Mouse (Mus musculus) cerebellum, postnatal 10 days (tissue): ENCODE results near the gene Bloc1s1.
A peak's percentile ranks its signal among the peaks of the same experiment; 100 is the strongest.

Source experiments
- DNase-seq, 2 experiments: peaks; one replicate each; pipeline ENCODE4 v3.0.0; 2021; ENCODE audit warnings: mixed read lengths in 2 of 2

Gene Bloc1s1

DNA sequence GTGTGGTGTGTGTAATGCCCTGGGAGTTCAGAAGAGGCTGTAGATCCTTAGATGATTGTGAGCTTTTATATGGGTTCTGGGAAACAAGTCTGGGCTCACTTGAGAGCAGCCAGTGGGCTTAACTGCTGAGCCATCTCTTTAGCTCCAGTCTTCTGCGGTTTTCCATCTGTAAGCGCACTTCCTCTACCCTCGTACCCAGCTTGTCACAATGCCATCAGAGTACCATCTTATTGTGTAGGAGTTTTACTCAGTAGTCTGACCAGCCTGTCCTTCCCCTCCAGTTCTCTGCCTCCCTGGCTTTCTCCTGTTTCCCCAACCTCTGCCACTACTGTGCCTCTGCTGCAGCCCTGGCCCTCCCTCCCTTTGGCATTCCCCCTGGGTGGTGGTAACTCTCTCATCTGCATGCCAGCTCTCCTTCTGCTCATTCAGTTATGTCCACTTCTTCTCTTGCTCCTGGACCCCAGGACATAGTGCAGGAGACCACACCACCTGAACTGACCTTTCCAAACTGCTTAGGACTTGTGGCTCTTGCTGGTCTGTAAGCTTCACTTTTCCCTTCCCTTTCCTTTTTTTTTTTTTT, 21.3 kb downstream of the Bloc1s1 start:
- no peak for DNase-seq

- no peak for DNase-seq
These were observed 22.4 kb downstream of the Bloc1s1 start for GRCm38 (mm10) chr10:128901409-128901808.

- no peak for DNase-seq
These were observed 23.1 kb downstream of the Bloc1s1 start, which contains the start of gene Cd63 for GRCm38 (mm10) chr10:128900698-128901097. Cd63 (plus strand) TSS chr10:128900989.

- DNase-seq, result no peak
These were observed 23.9 kb downstream of the Bloc1s1 start for GRCm38 (mm10) chr10:128899759-128900490.

DNA sequence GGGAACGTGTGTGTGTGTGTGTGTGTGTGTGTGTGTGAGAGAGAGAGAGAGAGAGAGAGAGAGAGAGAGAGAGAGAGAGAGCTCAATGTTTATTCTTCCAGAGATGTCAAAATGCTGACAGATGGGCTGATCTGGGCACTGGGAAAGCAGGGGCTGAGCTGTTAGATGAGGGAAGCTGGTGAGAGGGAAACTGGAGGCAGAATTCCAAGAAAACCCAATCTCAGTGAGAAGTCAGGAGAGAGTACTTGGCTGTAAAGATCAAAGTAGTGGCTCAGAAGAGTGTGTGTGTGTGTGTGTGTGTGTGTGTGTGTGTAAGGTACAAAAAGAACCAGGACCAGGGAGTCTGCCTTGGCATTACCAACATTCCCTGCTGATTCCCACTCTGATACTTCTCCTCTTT, 26.3 kb downstream of the Bloc1s1 start:
- peak; percentile 67 to 76 for DNase-seq

DNA sequence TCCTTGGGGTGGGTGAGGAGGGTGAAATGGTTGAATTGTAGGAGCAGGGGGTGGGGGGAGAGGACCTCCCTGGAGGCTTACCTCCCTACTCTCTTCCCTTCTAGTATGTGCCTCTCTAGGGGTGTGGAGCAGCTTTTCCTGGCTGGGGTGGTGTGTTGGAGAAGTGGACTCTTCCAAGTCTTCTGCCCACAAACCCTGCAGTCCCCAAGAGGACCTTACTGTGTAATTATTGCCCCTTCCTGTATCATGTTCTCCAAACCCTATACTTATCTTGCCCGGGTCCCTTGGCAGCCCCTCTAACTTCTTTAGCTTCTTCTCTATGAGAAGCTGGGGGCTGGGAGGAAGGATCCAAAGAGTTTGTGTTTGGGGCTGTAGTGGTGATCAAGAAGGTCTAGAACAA, 27.0 kb downstream of the Bloc1s1 start:
- DNase-seq, result no peak

- peak; percentile 89 to 91 for DNase-seq
These were observed 27.7 kb downstream of the Bloc1s1 start for GRCm38 (mm10) chr10:128895952-128896693.

DNA sequence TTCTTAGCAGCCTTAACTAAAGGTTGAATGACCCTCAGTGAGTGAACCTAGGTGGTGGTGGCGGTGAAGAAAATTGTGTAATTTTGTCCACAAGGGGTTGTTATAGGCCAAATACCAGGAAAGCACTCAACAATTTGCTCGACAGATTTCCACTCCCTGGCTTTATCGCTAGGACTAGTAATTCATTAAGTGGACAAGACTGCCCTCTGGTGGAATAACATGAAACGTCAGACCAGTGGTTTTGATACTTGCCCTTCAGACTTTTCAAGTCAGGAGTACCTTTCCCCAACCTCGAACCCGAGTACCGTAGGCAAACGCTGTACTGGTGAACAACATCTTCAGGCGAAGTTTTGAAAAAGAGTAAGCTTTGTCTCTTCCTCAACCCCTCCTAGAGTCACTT, 28.4 kb downstream of the Bloc1s1 start:
- peak; percentile 91 to 95 for DNase-seq

- DNase-seq, result peak in 1 of 2 experiments; percentile 40
These were observed 31.6 kb downstream of the Bloc1s1 start for GRCm38 (mm10) chr10:128892246-128892645.

DNA sequence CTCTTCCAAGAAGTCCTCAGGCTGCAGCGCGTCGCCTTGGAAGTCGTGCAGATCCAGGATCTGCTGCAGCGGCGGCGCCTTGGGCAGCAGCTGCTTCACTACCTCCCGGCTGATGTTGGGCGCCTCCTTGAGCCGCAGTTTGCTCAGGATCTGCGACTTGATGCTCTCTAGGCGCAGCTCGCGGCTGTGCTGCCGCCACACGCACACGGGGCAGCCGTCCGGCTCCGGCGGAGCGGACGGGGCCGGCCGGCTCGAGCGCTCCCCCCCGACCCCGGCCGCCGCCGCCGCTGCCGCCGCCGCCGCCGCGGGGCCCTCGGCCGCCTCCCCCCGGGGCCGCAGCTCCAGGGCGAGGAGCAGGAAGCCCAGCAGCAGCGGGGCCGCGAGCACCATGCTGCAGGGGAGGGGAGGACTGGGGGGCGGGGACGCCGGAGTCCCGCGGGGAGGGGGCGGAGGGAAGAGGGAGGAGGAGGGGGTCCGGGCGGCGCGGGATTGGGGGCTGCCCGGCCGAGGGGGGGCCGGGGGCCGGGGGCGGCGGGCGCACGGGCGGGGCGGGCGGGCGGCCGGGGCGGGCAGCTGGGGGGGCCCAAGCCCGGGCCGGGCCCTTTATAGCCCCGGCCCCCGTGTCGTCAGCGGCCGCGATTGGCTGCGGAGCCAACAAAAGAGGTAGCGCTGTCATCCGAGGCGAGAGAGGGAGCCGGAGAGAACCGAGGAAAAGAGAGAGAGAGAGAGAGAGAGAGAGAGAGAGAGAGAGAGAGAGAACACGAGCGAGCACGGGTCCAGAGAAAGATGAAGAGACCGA, 32.3 kb downstream of the Bloc1s1 start, which contains the start of gene Gdf11:
Gene Gdf11 (minus strand): TSS at position 423 of the 799 bp plus-strand sequence.
- DNase-seq, result peak; percentile 84 to 90

DNA sequence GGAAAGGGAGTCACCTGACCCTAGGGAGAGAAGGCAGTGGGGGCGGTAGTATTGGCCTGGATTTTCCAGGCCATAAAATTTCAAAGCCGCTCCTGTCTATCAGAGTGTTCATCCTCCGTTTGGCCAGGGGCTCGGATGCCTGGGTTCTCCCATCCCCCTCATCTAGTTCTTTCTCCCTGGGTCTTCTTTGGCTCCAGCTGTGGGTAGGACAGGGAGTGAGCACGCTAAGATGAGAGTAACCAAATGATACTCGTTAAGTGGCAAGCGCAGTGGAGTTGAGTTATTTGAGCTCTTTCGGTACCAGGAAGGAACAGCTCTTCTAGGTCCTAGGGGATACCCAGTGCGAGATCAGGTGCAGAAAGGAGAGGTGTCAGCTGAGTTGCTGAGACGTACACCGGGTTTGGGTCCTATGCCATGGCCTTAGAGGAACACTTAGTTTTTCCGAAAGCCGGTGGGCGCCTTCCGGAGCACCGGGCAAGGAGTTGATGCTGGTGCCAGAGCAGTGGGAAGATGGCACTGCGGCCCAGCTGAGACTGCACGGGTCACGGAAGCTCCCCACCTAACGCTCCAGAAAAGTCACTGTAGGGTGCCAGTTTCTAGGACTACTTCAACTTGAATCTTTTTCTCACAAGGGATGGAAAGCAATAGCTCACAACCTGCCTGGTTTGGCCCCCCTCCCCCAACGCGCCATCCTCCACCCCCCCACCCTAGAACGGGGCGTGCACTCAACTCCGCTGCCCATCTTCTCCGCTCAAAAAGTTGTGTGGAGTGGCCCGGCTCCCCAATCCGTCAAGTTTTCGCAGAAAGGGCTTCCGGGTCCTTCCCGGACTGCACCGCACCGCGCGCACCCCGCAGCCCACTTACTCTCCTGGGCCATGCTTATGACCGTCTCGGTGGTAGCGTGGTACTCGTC, 33.2 kb downstream of the Bloc1s1 start:
- DNase-seq, result peak; percentile 45 to 46

DNA sequence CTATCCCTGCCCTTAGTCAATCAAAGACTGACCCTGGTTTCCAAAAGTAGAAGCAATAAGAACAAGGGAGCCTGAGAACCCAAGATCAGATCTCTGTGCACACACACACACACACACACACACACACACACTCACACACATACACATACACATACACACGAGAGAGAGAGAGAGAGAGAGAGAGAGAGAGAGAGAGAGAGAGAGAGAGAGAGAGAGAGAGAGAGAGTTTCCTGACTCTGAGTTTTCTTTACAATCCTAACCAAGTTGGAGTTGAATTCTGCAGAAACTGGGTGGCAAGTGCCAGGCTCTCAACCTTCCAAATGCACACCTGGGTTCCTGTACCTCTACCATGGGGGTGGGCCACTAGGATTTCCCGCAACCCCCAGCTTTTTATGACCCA, 34.0 kb downstream of the Bloc1s1 start:
- no peak for DNase-seq

- DNase-seq, result peak; percentile 39 to 46
These were observed 34.7 kb downstream of the Bloc1s1 start for GRCm38 (mm10) chr10:128888941-128889827.

GRCm38 (mm10) chr10:128882067-128882466, 41.8 kb downstream of the Bloc1s1 start:
- no peak for DNase-seq

DNA sequence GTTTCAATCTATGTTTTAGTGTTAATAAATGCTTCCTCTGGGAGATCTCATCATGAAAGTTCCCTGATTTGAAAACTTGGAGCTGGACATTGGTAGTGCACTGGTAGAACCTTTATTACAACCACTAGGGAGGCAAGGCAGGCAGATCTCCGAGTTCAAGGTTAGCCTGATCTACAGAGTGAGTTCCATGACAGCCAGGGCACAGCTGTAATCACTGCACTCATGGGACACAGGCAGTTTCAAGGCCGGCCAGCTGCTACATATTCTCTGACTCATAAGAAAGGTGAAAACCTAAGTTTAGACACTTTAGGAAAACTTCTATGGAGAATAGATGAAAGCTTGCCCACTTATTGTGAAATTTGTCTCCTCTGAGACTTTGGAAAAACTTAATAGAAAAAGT, 45.0 kb downstream of the Bloc1s1 start:
- no peak for DNase-seq

DNA sequence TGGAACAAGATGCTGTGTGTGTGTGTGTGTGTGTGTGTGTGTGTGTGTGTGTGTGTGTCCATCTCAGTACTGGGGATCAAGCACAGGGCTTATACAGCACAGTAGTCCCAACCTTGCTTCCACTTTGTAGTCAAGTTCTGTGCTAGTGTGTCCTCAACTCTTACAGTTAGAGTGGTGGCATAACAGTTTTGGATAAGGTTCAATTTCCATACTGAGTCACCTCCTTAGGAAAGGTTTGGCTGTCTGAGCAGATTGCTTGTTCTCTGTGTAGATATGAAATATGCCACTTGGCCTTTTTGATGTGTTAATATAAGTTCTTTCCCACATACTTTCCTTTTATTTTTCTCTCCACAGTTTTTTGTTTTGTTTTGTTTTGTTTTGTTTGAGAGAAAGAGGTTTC, 45.5 kb downstream of the Bloc1s1 start:
- no peak for DNase-seq

DNA sequence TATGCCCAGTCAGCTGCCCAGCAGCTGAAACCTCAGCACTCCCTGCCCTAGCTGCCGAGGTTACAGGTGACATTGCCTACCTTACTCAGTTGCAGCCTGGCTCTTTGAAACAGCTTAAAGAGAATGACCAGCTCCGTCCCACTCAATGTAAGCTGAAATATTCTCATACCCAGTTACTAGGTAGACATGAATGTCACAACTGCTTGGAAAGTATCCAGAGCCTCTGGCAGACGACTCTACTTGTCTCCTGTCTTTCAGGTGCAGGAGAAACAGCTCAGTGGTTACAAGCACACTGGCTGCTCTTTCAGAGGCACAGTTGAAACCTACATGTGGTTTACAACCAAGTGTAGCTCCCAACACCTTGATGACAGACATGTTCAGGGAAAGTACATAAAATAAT, 53.5 kb downstream of the Bloc1s1 start:
- no peak for DNase-seq
